Mouse (Mus musculus): ENCODE measurements around the gene Mindy1. TPM values are rescaled to one million over a fixed set of nuclear protein-coding genes. Genes with fewer than 3 reads are reported as not detected.

Gene Mindy1
- polyA plus RNA-seq, 1 experiment: 89.2 TPM

DNA sequence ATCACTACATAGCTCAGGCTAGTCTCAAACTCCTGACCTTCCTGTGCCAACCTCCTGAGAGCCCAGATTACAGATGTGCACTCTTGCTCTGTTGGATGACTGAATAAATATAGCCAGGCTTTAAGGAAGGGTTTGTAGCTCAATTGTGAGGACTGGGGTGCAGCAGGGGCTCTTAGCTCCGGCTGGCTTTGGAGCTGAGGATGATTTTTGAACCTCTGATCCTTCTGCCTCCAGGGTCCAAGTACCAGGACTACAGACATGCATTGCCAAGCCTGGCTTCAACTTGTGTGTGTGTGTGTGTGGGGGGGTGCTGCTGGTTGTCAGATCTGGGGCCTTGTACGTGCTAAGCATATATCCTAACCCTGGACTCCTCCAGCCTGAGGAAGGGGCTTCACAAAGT lies 11.8 kb downstream of the Mindy1 start:
- Histone ChIP-seq H3K27me3 (ENCODE audit: control insufficient read depth, insufficient read depth, low read length) (no peaks in the 10 kb centered on the region), H3K4me1 (ENCODE audit: control insufficient read depth, insufficient read depth, insufficient read length, low read length) (peaks cover 22% of the 10 kb centered on the region; the same call in 1 of the 2 replicates), H3K27ac (ENCODE audit: insufficient read depth, low read depth, low read length) (no peak overlapping the region), H3K4me3 (ENCODE audit: low read depth, low read length) (no peak overlapping the region), H3K36me3 (ENCODE audit: control insufficient read depth, insufficient read depth, low read length) (peaks cover 67% of the 10 kb centered on the region)
- TF ChIP-seq POLR2A (IDR thresholded peaks at IDR 0.05; ENCODE audit: low read depth, low read length) (no peak), CTCF (IDR thresholded peaks at IDR 0.05; ENCODE audit: extremely low read depth, insufficient read length, insufficient replicate concordance, low read depth, low read length) (no peak)
- 94% methylated on average over 2 of the region's 2 CpGs for WGBS

DNA sequence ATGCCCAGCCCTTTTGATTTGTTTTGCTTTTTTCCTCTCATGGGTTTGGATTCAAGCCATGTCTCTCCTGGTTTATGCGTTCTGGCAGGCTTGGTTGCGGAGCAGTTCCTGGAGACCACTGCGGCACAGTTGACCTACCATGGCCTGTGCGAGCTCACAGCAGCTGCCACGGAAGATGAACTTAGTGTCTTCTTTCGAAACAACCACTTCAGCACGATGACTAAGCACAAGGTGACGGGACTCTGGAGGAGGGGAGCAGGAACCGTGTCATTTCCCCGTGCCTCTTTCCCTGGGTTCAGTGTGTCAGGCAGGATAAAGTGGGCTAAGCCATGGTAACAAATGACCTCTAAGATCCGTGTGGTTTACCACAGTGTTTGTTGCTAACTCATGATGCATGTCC lies 12.4 kb downstream of the Mindy1 start:
- 65% methylated on average over 11 of the region's 11 CpGs for WGBS
- Histone ChIP-seq H3K4me3 (ENCODE audit: low read depth, low read length) (no peak overlapping the region), H3K27me3 (ENCODE audit: control insufficient read depth, insufficient read depth, low read length) (no peaks in the 10 kb centered on the region), H3K36me3 (ENCODE audit: control insufficient read depth, insufficient read depth, low read length) (peaks cover 61% of the 10 kb centered on the region), H3K27ac (ENCODE audit: insufficient read depth, low read depth, low read length) (no peak overlapping the region), H3K4me1 (ENCODE audit: control insufficient read depth, insufficient read depth, insufficient read length, low read length) (peaks cover 22% of the 10 kb centered on the region; the same call in 1 of the 2 replicates)
- TF ChIP-seq POLR2A (IDR thresholded peaks at IDR 0.05; ENCODE audit: low read depth, low read length): no peak
- no peak for TF ChIP-seq CTCF (IDR thresholded peaks at IDR 0.05; ENCODE audit: extremely low read depth, insufficient read length, insufficient replicate concordance, low read depth, low read length)

DNA sequence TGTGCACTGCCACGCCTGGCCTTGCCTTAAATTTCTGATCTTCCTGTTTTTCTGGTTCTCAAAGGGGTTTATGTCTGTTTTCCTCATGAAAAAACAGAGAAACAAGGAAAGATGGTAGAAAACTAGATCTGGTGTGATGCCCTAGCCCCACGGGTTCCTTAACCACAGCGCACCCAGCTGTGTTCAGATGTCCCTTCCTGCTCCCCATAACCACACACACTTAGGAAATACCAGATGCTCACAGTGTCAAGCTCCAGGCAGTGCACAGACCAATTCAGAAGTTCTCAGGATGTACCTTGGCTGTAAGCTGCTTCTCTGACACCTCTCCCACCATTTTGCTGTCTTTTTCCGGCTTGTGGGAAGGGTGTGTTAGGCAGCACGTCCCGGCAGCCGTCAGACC lies 13.2 kb downstream of the Mindy1 start:
- TF ChIP-seq CTCF (IDR thresholded peaks at IDR 0.05; ENCODE audit: extremely low read depth, insufficient read length, insufficient replicate concordance, low read depth, low read length) (no peak), POLR2A (IDR thresholded peaks at IDR 0.05; ENCODE audit: low read depth, low read length) (no peak)
- Histone ChIP-seq H3K27me3 (ENCODE audit: control insufficient read depth, insufficient read depth, low read length) (no peaks in the 10 kb centered on the region), H3K27ac (ENCODE audit: insufficient read depth, low read depth, low read length) (0 out of 2 replicates have a peak overlapping the region, but pooled peaks have one; percentile 34), H3K4me1 (ENCODE audit: control insufficient read depth, insufficient read depth, insufficient read length, low read length) (peaks cover 22% of the 10 kb centered on the region; the same call in 1 of the 2 replicates), H3K4me3 (ENCODE audit: low read depth, low read length) (no peak overlapping the region), H3K36me3 (ENCODE audit: control insufficient read depth, insufficient read depth, low read length) (peaks cover 58% of the 10 kb centered on the region)
- WGBS: 56% methylated on average over 7 of the region's 7 CpGs

DNA sequence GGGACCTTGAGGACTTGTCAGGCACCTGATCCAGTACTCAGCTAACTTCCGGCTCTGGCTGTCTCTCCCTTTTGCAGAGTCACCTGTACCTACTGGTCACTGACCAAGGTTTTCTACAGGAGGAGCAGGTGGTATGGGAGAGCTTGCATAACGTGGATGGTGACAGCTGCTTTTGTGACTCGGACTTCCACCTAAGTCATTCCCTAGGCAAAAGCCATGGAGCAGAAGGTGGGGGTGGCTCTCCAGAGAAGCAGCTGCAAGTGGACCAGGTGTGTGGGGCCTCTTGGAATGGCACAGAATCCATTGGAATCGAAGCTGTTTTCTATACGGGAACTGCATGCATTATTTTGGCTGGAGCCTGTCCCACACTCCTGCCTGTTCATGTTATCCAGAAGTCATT lies 13.6 kb downstream of the Mindy1 start:
- Histone ChIP-seq H3K36me3 (ENCODE audit: control insufficient read depth, insufficient read depth, low read length) (peaks cover 55% of the 10 kb centered on the region), H3K27ac (ENCODE audit: insufficient read depth, low read depth, low read length) (0 out of 2 replicates have a peak overlapping the region, but pooled peaks have one; percentile 34), H3K4me3 (ENCODE audit: low read depth, low read length) (no peak overlapping the region), H3K27me3 (ENCODE audit: control insufficient read depth, insufficient read depth, low read length) (no peaks in the 10 kb centered on the region), H3K4me1 (ENCODE audit: control insufficient read depth, insufficient read depth, insufficient read length, low read length) (peaks cover 22% of the 10 kb centered on the region; the same call in 1 of the 2 replicates)
- no peak for TF ChIP-seq POLR2A (IDR thresholded peaks at IDR 0.05; ENCODE audit: low read depth, low read length)
- TF ChIP-seq CTCF (IDR thresholded peaks at IDR 0.05; ENCODE audit: extremely low read depth, insufficient read length, insufficient replicate concordance, low read depth, low read length): no peak
- 51% methylated on average over 5 of the region's 5 CpGs for WGBS

DNA sequence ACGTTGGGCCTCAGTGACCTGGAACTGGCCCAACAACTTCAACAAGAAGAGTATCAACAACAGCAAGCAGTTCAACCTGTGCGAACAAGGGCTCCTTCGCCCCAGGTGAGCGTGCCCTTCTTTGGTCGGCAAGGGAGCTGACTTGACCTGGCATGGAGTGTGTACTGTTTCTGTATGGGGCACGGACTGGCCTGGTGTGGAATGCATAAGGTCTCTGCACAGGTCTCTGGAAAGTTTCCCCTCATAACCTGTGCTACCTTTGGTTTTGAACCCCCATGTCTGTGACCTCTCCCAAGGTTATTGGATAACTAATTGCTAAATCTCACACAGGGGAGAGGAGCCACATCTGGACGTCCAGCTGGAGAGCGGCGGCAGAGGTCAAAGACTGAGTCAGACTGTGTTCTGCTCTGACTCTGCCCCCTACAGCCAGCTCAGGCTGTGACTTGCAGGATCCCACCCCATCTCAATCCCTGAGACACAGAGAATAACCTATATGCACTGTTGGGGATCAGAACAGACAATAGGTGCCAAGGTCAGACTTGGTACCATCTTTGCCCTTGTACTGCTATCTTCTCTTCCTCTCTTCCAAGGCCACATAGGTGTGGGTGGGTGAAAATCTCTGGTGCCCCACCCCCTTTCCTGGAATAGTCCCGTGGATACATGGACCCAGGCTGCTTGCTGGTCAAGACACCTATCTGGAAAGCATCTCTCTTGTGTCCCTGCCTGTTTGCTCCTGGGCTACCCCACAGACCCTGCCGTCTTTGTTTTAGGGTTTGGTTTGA lies 14.4 kb downstream of the Mindy1 start:
- TF ChIP-seq POLR2A (IDR thresholded peaks at IDR 0.05; ENCODE audit: low read depth, low read length) (no peak), CTCF (IDR thresholded peaks at IDR 0.05; ENCODE audit: extremely low read depth, insufficient read length, insufficient replicate concordance, low read depth, low read length) (no peak)
- Histone ChIP-seq H3K27ac (ENCODE audit: insufficient read depth, low read depth, low read length) (no peak overlapping the region), H3K4me1 (ENCODE audit: control insufficient read depth, insufficient read depth, insufficient read length, low read length) (peaks cover 22% of the 10 kb centered on the region; the same call in 1 of the 2 replicates), H3K27me3 (ENCODE audit: control insufficient read depth, insufficient read depth, low read length) (no peaks in the 10 kb centered on the region), H3K4me3 (ENCODE audit: low read depth, low read length) (no peak overlapping the region), H3K36me3 (ENCODE audit: control insufficient read depth, insufficient read depth, low read length) (peaks cover 48% of the 10 kb centered on the region)
- WGBS: 72% methylated on average over 11 of the region's 11 CpGs

DNA sequence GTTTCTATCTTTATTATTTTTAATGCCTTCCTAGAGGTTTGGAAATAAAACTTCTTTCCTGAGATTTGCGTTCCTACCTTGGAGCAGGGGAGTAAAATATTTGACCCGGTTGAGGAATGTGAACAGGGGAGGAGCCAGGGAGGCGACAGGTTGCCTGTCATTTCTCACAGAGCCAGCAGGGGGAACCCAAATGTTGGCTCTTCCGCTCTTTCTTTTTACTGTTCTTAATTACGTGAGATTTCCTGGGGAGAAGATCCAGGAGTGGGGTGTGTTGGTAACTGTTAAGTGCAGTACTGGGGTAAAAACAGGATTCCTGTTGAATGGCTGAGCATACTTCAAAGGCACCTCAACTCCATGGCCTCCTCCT lies 14.9 kb downstream of the Mindy1 start:
- 7% methylated on average over 5 of the region's 5 CpGs for WGBS

DNA sequence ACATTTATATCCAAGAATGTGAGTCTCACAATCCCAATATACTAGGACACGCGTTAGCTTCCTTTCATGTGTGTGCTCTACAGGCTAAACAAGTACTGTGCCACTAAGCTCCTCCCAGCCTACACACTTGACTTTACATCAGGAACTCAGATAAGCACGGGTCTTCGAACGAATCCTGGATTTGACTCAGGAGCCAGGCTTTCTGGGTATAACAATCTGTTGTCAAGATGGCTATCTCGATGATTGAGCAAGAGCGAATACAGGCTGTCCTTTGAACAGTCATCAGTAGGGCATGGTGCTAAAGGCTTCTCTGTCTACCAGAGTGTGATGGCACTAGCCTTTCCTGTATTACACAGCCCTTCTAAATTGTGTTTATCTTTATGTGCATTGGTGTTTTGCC lies 16.9 kb downstream of the Mindy1 start:
- peaks cover 26% of the 10 kb centered on the region for H3K36me3 ChIP-seq (ENCODE audit: control insufficient read depth, insufficient read depth, low read length)
- H3K27me3 ChIP-seq (ENCODE audit: control insufficient read depth, insufficient read depth, low read length): no peaks in the 10 kb centered on the region
- H3K27ac ChIP-seq (ENCODE audit: insufficient read depth, low read depth, low read length): peak overlapping the region; percentile 58
- peaks cover 24% of the 10 kb centered on the region; the same call in 1 of the 2 replicates for H3K4me1 ChIP-seq (ENCODE audit: control insufficient read depth, insufficient read depth, insufficient read length, low read length)
- WGBS: 25% methylated on average over 7 of the region's 7 CpGs
- no peak overlapping the region for H3K4me3 ChIP-seq (ENCODE audit: low read depth, low read length)
- TF ChIP-seq CTCF (IDR thresholded peaks at IDR 0.05; ENCODE audit: extremely low read depth, insufficient read length, insufficient replicate concordance, low read depth, low read length) (no peak), POLR2A (IDR thresholded peaks at IDR 0.05; ENCODE audit: low read depth, low read length) (no peak)

More for the DNA sequence above, 14.9 kb downstream of the Mindy1 start:
- H3K36me3 ChIP-seq (ENCODE audit: control insufficient read depth, insufficient read depth, low read length): peaks cover 42% of the 10 kb centered on the region
- TF ChIP-seq CTCF (IDR thresholded peaks at IDR 0.05; ENCODE audit: extremely low read depth, insufficient read length, insufficient replicate concordance, low read depth, low read length) (peak; percentile 74; the same call in 1 of the 2 replicates), POLR2A (IDR thresholded peaks at IDR 0.05; ENCODE audit: low read depth, low read length) (no peak)
- no peak overlapping the region for H3K4me3 ChIP-seq (ENCODE audit: low read depth, low read length)
- peaks cover 22% of the 10 kb centered on the region; the same call in 1 of the 2 replicates for H3K4me1 ChIP-seq (ENCODE audit: control insufficient read depth, insufficient read depth, insufficient read length, low read length)
- H3K27ac ChIP-seq (ENCODE audit: insufficient read depth, low read depth, low read length): no peak overlapping the region
- H3K27me3 ChIP-seq (ENCODE audit: control insufficient read depth, insufficient read depth, low read length): no peaks in the 10 kb centered on the region
